Mouse (Mus musculus) CD4-positive helper T cell, adult 2 months (primary cell): ENCODE data around the gene Maml2.

Experiments used
- DNase-seq: peaks from one replicate; pipeline ENCODE4 v3.0.0-alpha.2; 2012; ENCODE audit warnings: low read depth, missing footprints, low spot score

Gene Maml2

GRCm38 (mm10) chr9:13566154-13566885, 268.6 kb downstream of the Maml2 start:
- no peak for DNase-seq

- DNase-seq, result no peak
These were observed 271.3 kb downstream of the Maml2 start for GRCm38 (mm10) chr9:13569023-13569422.

GRCm38 (mm10) chr9:13572847-13573246, 275.1 kb downstream of the Maml2 start:
- DNase-seq, result no peak

GRCm38 (mm10) chr9:13574059-13574458, 276.3 kb downstream of the Maml2 start:
- peak; percentile 44 for DNase-seq

- no peak for DNase-seq
These were observed 277.2 kb downstream of the Maml2 start for GRCm38 (mm10) chr9:13574913-13575312.

- no peak for DNase-seq
These were observed 279.4 kb downstream of the Maml2 start for GRCm38 (mm10) chr9:13577150-13577549.

GRCm38 (mm10) chr9:13581184-13581583, 283.4 kb downstream of the Maml2 start:
- DNase-seq, result no peak

- DNase-seq, result no peak
These were observed 286.2 kb downstream of the Maml2 start for GRCm38 (mm10) chr9:13583952-13584351.

GRCm38 (mm10) chr9:13584435-13584834, 286.7 kb downstream of the Maml2 start:
- no peak for DNase-seq

- DNase-seq, result peak; percentile 21
These were observed 289.6 kb downstream of the Maml2 start for GRCm38 (mm10) chr9:13587085-13587933.

- DNase-seq, result no peak
These were observed 291.0 kb downstream of the Maml2 start for GRCm38 (mm10) chr9:13588786-13589185.

- DNase-seq, result no peak
These were observed 294.9 kb downstream of the Maml2 start for GRCm38 (mm10) chr9:13592701-13593100.

GRCm38 (mm10) chr9:13597736-13598135, 300.0 kb downstream of the Maml2 start:
- DNase-seq, result no peak

- DNase-seq, result no peak
These were observed 301.0 kb downstream of the Maml2 start for GRCm38 (mm10) chr9:13598596-13599333.

GRCm38 (mm10) chr9:13599334-13599614, 301.5 kb downstream of the Maml2 start:
- no peak for DNase-seq

GRCm38 (mm10) chr9:13599800-13600199, 302.0 kb downstream of the Maml2 start:
- no peak for DNase-seq

- no peak for DNase-seq
These were observed 304.0 kb downstream of the Maml2 start for GRCm38 (mm10) chr9:13601729-13602128.

GRCm38 (mm10) chr9:13603533-13604143, 305.9 kb downstream of the Maml2 start:
- DNase-seq, result no peak

- DNase-seq, result no peak
These were observed 309.9 kb downstream of the Maml2 start for GRCm38 (mm10) chr9:13607609-13608185.

- no peak for DNase-seq
These were observed 310.8 kb downstream of the Maml2 start for GRCm38 (mm10) chr9:13608532-13609071.

- DNase-seq, result no peak
These were observed 313.8 kb downstream of the Maml2 start for GRCm38 (mm10) chr9:13611561-13611960.
